Mouse (Mus musculus): ENCODE results near the gene Lmo3.

- no peak for TF ChIP-seq CTCF (IDR thresholded peaks at IDR 0.05; ENCODE audit: borderline replicate concordance, insufficient read depth, low read depth, low read length)
- no peak for TF ChIP-seq POLR2A (IDR thresholded peaks at IDR 0.05; ENCODE audit: borderline replicate concordance, insufficient read depth, low read length)
Measured at GRCm38 (mm10) chr6:138346558-138346957, 235.2 kb downstream of the Lmo3 start.
